Mouse (Mus musculus): ENCODE measurements around the gene Abcg5.

Abcg5 gene

GRCm38 (mm10) chr17:84682734-84683717 lies at the start of gene Abcg5:
Abcg5 (minus strand) TSS chr17:84683011.
- no peak for DNase-seq (ENCODE audit: low read depth, low spot score)

- DNase-seq (ENCODE audit: low read depth, low spot score) = no peak
Measured at GRCm38 (mm10) chr17:84732612-84733011, 49.8 kb upstream of the Abcg5 start.

- DNase-seq (ENCODE audit: low read depth, low spot score) = no peak
Measured at GRCm38 (mm10) chr17:84731361-84731760, 48.5 kb upstream of the Abcg5 start.

GRCm38 (mm10) chr17:84729140-84729539 lies 46.3 kb upstream of the Abcg5 start:
- DNase-seq (ENCODE audit: low read depth, low spot score) = no peak

GRCm38 (mm10) chr17:84728201-84728911 lies 45.5 kb upstream of the Abcg5 start:
- DNase-seq (ENCODE audit: low read depth, low spot score) = no peak

- DNase-seq (ENCODE audit: low read depth, low spot score) = no peak
Measured at GRCm38 (mm10) chr17:84725163-84725562, 42.4 kb upstream of the Abcg5 start.

- no peak for DNase-seq (ENCODE audit: low read depth, low spot score)
Measured at GRCm38 (mm10) chr17:84724028-84724427, 41.2 kb upstream of the Abcg5 start.

GRCm38 (mm10) chr17:84719105-84719504 lies 36.3 kb upstream of the Abcg5 start:
- DNase-seq (ENCODE audit: low read depth, low spot score) = no peak

- DNase-seq (ENCODE audit: low read depth, low spot score) = no peak
Measured at GRCm38 (mm10) chr17:84717416-84717815, 34.6 kb upstream of the Abcg5 start.

GRCm38 (mm10) chr17:84716252-84716872 lies 33.6 kb upstream of the Abcg5 start:
- DNase-seq (ENCODE audit: low read depth, low spot score) = no peak

GRCm38 (mm10) chr17:84714930-84715329 lies 32.1 kb upstream of the Abcg5 start:
- no peak for DNase-seq (ENCODE audit: low read depth, low spot score)

- no peak for DNase-seq (ENCODE audit: low read depth, low spot score)
Measured at GRCm38 (mm10) chr17:84713563-84714164, 30.9 kb upstream of the Abcg5 start.

- no peak for DNase-seq (ENCODE audit: low read depth, low spot score)
Measured at GRCm38 (mm10) chr17:84709403-84709851, 26.6 kb upstream of the Abcg5 start.

- no peak for DNase-seq (ENCODE audit: low read depth, low spot score)
Measured at GRCm38 (mm10) chr17:84708818-84709217, 26.0 kb upstream of the Abcg5 start.

GRCm38 (mm10) chr17:84707407-84707806 lies 24.6 kb upstream of the Abcg5 start:
- DNase-seq (ENCODE audit: low read depth, low spot score) = peak; percentile 37

- peak; percentile 56 for DNase-seq (ENCODE audit: low read depth, low spot score)
Measured at GRCm38 (mm10) chr17:84698727-84699126, 15.9 kb upstream of the Abcg5 start.

- no peak for DNase-seq (ENCODE audit: low read depth, low spot score)
Measured at GRCm38 (mm10) chr17:84696537-84696936, 13.7 kb upstream of the Abcg5 start.

GRCm38 (mm10) chr17:84693741-84694140 lies 10.9 kb upstream of the Abcg5 start:
- DNase-seq (ENCODE audit: low read depth, low spot score) = no peak

- DNase-seq (ENCODE audit: low read depth, low spot score) = no peak
Measured at GRCm38 (mm10) chr17:84690111-84690510, 7.3 kb upstream of the Abcg5 start.

GRCm38 (mm10) chr17:84689316-84689715 lies 6.5 kb upstream of the Abcg5 start:
- DNase-seq (ENCODE audit: low read depth, low spot score) = no peak

GRCm38 (mm10) chr17:84688834-84689233 lies 6.0 kb upstream of the Abcg5 start:
- DNase-seq (ENCODE audit: low read depth, low spot score) = no peak

GRCm38 (mm10) chr17:84687994-84688393 lies 5.2 kb upstream of the Abcg5 start:
- no peak for DNase-seq (ENCODE audit: low read depth, low spot score)
